Mouse (Mus musculus) embryonic fibroblast, embryonic 13.5 days (primary cell): Measurements from ENCODE around the gene Ptk6.

ENCODE experiments used
- CTCF ChIP-seq: IDR thresholded peaks from 2 replicates; pipeline ENCODE4 v1.5.1; 2011; ENCODE audit warnings: mild to moderate bottlenecking, control low read depth, low read length, moderate library complexity, borderline replicate concordance; ENCODE audit not compliant: insufficient read depth
- POLR2A ChIP-seq: IDR thresholded peaks from 2 replicates; pipeline ENCODE4 v1.6.1; 2011; ENCODE audit warnings: low read depth, mild to moderate bottlenecking, control low read depth, low read length, moderate library complexity

- TF ChIP-seq CTCF (no peak), POLR2A (no peak)
Observed at GRCm38 (mm10) chr2:181220361-181220760, 17.8 kb upstream of the Ptk6 start.
